Comparison of ENCODE assay signal across 19 mouse cellular contexts in genomic region chr14:59741752-59742151, GRCm38 (mm10).
"Had no signal": no experiment of that assay in that cellular context is flagged by ENCODE, and none has a peak within 500 bp of the region (broad histone marks: within the 10 kb centered on the region; RNA-seq: fewer than 3 reads in every experiment).

No protein-coding gene starts in this region.

- H3K4me3 ChIP-seq: midbrain, embryonic 10.5 days; midbrain, embryonic 12.5 days; myocyte; neural tube, embryonic 13.5 days; neural tube, embryonic 15.5 days had no signal

- H3K36me3 ChIP-seq: midbrain, embryonic 10.5 days; midbrain, embryonic 12.5 days; neural tube, embryonic 13.5 days; neural tube, embryonic 15.5 days had no signal

- H3K27ac ChIP-seq: midbrain, embryonic 10.5 days; midbrain, embryonic 12.5 days; neural tube, embryonic 13.5 days; neural tube, embryonic 15.5 days had no signal

- H3K4me2 ChIP-seq: lung, embryonic 14.5 days; midbrain, embryonic 12.5 days; neural tube, embryonic 13.5 days; neural tube, embryonic 15.5 days had no signal

- H3K9ac ChIP-seq: lung, embryonic 14.5 days; midbrain, embryonic 12.5 days; neural tube, embryonic 13.5 days; neural tube, embryonic 15.5 days had no signal

- DNase-seq: lung, adult 18-20 months; lung, embryonic 14.5 days; lung, postnatal 10 days; lung, postnatal 4 days; midbrain, embryonic 14.5 days; retina, postnatal 1 day; right cerebral cortex, adult 18-20 months; right cerebral cortex, postnatal 25 days; right cerebral cortex, postnatal 4 days; spleen, adult 18-20 months; thymus, adult 18-20 months; thymus, postnatal 14 days; thymus, postnatal 36 days had no signal

- ATAC-seq: midbrain, embryonic 16.5 days had no signal

- H3K9me3 ChIP-seq: midbrain, embryonic 10.5 days; midbrain, embryonic 12.5 days; neural tube, embryonic 13.5 days; neural tube, embryonic 15.5 days had no signal
